Mouse (Mus musculus) monocyte, adult 59 days (primary cell): ENCODE measurements around the gene Olfr652. TPM values are rescaled to one million over a fixed set of nuclear protein-coding genes. Genes with fewer than 3 reads are reported as not detected.

Source experiments
- total RNA-seq, 2 experiments: library from RNA; stranded (reverse); gene quantifications; one replicate each; pipeline ENCODE4 v1.2.4; 2023

Olfr652 gene
- not detected for total RNA-seq

GRCm38 (mm10) chr7:104560601-104561000 lies at the start of gene Olfr652:
Gene Olfr652 (plus strand): TSS chr7:104560901.

GRCm38 (mm10) chr7:104549833-104550232 lies 10.9 kb upstream of the Olfr652 start, which contains the start of gene Olfr651:
Gene Olfr651 (plus strand): TSS chr7:104550133.

DNA sequence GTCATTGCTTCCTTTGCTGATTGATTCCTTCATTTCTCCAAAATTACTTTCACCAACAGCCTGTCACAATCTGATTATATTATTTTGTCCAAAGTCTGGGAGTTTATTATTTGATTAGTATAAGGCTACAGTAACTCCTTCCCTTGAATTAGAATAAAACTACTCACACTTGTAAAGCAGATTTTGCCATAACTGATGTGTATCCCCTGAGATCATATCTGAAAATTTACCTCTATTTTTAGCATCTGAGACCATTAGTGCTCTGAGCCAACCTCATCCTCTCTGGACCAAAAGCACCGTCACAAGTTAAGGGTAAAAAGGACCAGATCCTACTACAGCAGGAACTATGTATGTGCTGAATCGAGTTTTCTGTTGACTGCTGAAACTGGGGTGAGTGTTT lies 16.3 kb downstream of the Olfr652 start, which contains the start of gene Olfr653:
Gene Olfr653 (plus strand): TSS at position 301 of the 400 bp plus-strand sequence.

GRCm38 (mm10) chr7:104586725-104587124 lies 26.0 kb downstream of the Olfr652 start, which contains the start of gene Olfr654:
Gene Olfr654 (plus strand): TSS chr7:104587025.

DNA sequence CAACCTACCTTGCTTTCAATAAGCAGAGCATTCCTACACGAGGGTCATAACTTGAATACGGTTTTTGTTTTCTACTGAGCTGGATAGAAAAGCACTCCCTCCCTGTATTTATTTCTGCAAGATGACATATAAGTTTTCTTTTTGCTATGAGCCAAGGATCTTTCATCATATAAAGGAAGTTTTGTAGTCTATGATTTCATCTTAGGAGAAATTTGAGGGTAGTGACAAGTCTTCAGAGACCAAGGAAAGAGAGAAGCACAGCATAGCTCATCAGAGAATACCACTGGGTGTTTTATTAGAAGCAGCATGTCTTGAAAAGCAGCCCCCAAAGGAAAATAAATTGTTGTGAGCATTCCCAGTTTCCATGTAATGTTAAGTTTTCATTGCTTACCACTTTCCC lies 41.0 kb downstream of the Olfr652 start, which contains the start of gene Olfr655:
Gene Olfr655 (minus strand): TSS at position 101 of the 400 bp plus-strand sequence.

GRCm38 (mm10) chr7:104613655-104614054 lies 53.0 kb downstream of the Olfr652 start, which contains the start of gene Olfr656:
Gene Olfr656 (plus strand): TSS chr7:104613955.

Other genes with a start within 250 kb of the Olfr652 start
- gene Trim12a, start 245.4 kb upstream of the Olfr652 start, total RNA-seq: 10 to 100 TPM; 43.9 to 46.9 TPM
- 1 to 10 TPM; 1.9 to 2.5 TPM for gene Trim34b, start 231.4 kb upstream of the Olfr652 start, total RNA-seq
- gene Trim12c, start 207.5 kb upstream of the Olfr652 start, total RNA-seq: 10 to 100 TPM; 27.5 to 28.4 TPM
- gene Trim30b, start 191.0 kb upstream of the Olfr652 start, total RNA-seq: 10 to 100 TPM in 1 of 2 experiments, 1 to 10 TPM in 1; 9.3 to 11.8 TPM
- 1 to 10 TPM; 4.3 to 7.5 TPM for gene Trim30c, start 160.1 kb upstream of the Olfr652 start, total RNA-seq
- gene Trim30a, start 95.7 kb upstream of the Olfr652 start, total RNA-seq: 10 to 100 TPM; 71.1 to 87.8 TPM
- gene Trim30d, start 53.1 kb upstream of the Olfr652 start, total RNA-seq: 10 to 100 TPM; 23.5 to 33.3 TPM
- not detected for gene Olfr651, start 10.8 kb upstream of the Olfr652 start, total RNA-seq
- not detected for gene Olfr653, start 16.4 kb downstream of the Olfr652 start, total RNA-seq
- gene Olfr654, start 26.1 kb downstream of the Olfr652 start, total RNA-seq: not detected
- not detected for gene Olfr655, start 40.9 kb downstream of the Olfr652 start, total RNA-seq
- gene Olfr656, start 53.1 kb downstream of the Olfr652 start, total RNA-seq: not detected
- gene Olfr657, start 63.9 kb downstream of the Olfr652 start, total RNA-seq: not detected
- gene Olfr658, start 86.4 kb downstream of the Olfr652 start, total RNA-seq: not detected
- gene Olfr659, start 105.9 kb downstream of the Olfr652 start, total RNA-seq: not detected
- gene Olfr661, start 125.6 kb downstream of the Olfr652 start, total RNA-seq: not detected
- not detected for gene Usp17le, start 216.6 kb downstream of the Olfr652 start, total RNA-seq